Mouse (Mus musculus): ENCODE data around the gene Anp32b. TPM values are rescaled to one million over a fixed set of nuclear protein-coding genes. Genes with fewer than 3 reads are reported as not detected.

The Anp32b gene
- polyA plus RNA-seq, 1 experiment from 2014 or later: 301 TPM

DNA sequence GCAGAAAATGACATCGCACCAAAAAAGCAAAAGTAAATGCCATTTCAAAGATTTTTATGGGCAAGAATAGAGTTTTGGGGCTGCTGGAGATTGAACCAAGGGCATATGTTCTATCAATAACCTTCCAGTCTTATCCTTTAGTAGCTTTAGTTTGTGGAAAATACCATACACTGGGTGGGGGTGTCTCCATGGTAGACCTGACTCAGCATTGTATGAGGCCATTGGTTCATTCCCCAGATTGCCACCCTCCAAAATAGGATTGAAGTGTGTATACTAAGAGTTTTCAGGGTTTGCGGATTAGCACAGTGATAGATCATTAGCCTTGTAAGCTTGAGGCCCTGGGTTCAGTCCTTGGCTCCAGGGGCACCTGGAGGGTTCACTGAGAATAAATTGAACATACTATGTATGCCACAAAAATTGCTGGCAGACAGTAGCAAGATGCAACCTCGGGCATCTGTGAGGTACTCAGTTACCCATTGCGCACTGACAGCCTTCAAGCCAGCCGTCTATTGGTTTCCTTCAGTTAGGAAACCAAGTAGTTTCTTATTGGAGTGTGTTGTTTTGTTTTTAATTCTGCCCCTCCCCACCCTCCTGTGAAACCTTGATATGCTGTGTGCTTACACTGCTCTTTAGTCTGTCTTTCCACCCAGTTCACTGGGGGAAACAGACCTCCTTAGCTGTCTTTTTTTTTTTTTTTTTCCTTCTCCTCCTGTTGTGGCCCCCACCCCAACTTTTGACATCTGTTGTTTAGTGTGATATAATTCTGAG lies 3.6 kb downstream of the Anp32b start:
- H3K4me2 ChIP-seq: peak overlapping the region; percentile 87; the same call in 1 of the 2 replicates
- H3K4me3 ChIP-seq (replicated peaks): no peak overlapping the region

DNA sequence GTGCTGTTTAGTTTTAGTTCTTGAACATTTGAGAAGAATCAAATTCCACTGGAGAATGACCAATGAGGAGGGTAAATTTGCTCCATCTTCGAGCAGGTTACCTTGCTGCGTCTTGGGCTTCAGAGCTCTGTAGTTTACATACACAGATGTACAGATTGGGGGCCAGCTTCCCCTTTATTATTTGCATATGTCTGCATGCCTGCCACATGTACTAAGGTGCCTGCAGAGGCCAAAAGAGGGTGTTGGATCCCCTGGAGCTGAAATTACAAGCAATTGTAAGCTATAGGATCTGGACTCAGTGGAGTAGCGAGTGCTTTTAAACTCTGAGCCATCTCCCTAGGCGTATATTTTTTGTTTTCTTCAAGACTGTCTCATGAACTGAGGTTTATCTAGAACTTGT lies 6.1 kb downstream of the Anp32b start:
- no peak overlapping the region for H3K27ac ChIP-seq
- H3K36me3 ChIP-seq (replicated peaks): peaks cover 18% of the 10 kb centered on the region
- H3K4me2 ChIP-seq: no peak overlapping the region
- no peaks in the 10 kb centered on the region for H3K27me3 ChIP-seq
- H3K9me3 ChIP-seq: no peaks in the 10 kb centered on the region
- WGBS: 93% methylated on average over 4 of the region's 4 CpGs
- no peak for ATAC-seq (ENCODE audit: low FRiP score)
- no peak overlapping the region for H3K9ac ChIP-seq
- no peak overlapping the region for H3K4me3 ChIP-seq (replicated peaks)
- H3K4me1 ChIP-seq: peaks cover 31% of the 10 kb centered on the region

More for the DNA sequence above, 3.6 kb downstream of the Anp32b start:
- Histone ChIP-seq H3K36me3 (replicated peaks) (no peaks in the 10 kb centered on the region), H3K27me3 (no peaks in the 10 kb centered on the region), H3K9me3 (no peaks in the 10 kb centered on the region), H3K9ac (no peak overlapping the region), H3K4me1 (peaks cover 31% of the 10 kb centered on the region), H3K27ac (no peak overlapping the region)
- 77% methylated on average over 5 of the region's 5 CpGs for WGBS
- no peak for ATAC-seq (ENCODE audit: low FRiP score)

DNA sequence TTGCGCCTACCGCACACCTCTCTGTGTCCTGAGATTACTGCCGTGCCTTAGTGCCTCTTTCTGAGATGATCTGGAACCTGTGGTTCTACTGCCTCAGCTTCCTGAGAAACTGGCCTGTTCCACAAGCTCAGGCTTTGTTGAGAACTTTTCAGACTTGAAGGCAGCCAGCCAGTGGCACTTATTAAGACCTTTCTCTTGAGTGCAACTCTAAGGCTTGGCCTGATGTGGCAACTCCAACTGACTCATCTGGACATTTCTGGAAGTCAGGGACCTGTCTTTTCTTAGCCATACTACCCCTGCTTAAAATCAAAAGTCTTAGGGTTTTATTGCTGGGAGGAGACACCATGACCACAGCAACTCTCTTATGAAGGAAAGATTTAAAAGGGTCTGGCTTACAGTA lies 6.5 kb downstream of the Anp32b start:
- Histone ChIP-seq H3K4me3 (replicated peaks) (no peak overlapping the region), H3K4me2 (no peak overlapping the region), H3K9ac (no peak overlapping the region), H3K27ac (no peak overlapping the region), H3K9me3 (no peaks in the 10 kb centered on the region), H3K4me1 (peaks cover 31% of the 10 kb centered on the region), H3K36me3 (replicated peaks) (peaks cover 20% of the 10 kb centered on the region), H3K27me3 (no peaks in the 10 kb centered on the region)
- ATAC-seq (ENCODE audit: low FRiP score): no peak
- 99% methylated on average over 3 of the region's 3 CpGs for WGBS

DNA sequence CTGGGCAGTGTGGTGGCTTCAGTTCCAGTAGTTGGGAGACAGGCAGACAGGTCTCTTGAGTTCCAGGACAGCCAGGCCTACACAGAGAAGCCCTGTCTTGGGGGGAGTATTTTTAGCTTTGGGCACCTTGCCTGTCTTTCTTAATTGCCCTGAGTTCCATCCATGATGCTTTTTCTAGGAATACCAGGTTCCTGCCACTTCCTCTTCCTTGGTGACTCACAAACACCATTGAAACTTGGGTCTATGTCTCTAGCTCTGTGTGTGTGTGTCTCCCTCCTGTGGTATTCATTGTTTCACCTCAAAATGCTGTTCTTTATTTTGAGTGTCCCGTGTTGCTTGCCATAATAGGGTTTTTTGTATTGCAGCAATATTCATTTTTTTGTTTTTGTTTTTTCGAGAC lies 7.7 kb downstream of the Anp32b start:
- Histone ChIP-seq H3K27ac (no peak overlapping the region), H3K9me3 (no peaks in the 10 kb centered on the region), H3K36me3 (replicated peaks) (peaks cover 32% of the 10 kb centered on the region), H3K4me2 (no peak overlapping the region), H3K27me3 (no peaks in the 10 kb centered on the region), H3K4me1 (peaks cover 19% of the 10 kb centered on the region), H3K9ac (no peak overlapping the region), H3K4me3 (replicated peaks) (no peak overlapping the region)
- no peak for ATAC-seq (ENCODE audit: low FRiP score)
- WGBS: 94% methylated on average over 2 of the region's 2 CpGs

DNA sequence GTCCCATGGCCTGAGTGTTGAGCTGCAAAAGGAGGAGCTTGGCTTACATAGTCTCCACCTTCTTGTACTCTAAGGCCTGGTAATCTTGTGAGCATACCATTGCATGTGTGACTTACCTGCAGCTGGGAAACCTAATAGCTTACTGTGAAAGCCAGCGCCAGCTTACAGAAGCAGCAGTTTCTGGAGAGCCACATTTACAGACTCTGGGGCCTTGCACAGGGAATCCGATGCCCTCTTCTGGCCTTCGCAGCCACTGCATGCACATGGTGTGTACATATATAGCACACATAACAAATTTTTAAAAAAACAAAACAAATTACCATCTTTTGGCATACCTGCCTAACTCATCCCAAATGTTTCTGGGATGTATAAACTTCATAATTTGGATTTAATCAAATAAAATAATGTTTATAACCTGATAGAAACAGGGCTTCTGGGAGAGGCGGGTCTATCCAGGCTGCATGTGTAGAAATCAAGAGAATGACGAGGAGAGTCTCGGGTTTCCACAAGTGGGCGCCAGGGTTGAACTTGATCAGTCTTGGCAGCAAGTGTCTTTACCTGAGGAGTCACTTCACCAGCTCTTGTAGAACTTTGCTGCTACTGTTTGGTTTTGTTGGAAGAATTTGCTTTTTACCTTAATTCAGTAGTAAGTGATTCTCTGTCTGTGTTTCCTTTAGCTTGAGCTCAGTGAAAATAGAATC lies 12.6 kb downstream of the Anp32b start:
- no peak for ATAC-seq (ENCODE audit: low FRiP score)

DNA sequence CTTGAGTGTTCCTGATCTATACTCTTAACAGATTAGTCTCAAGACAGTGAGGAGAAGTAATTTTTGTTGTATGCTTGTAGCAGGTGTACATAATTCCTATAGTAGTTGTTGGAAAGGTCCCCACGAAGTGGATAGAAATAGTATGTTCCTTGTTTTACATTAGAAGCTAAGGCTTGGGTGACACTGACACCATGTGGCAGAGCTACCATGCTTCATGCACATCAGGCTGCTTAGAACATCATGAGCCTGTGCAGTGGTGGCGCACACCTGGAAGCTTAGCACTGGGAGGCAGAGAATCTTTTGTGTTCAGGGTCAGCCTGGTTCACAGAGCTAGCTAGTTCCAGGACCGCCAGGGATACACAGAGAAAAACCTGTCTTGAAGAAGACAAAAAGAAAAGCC lies 15.0 kb downstream of the Anp32b start:
- WGBS: 92% methylated on average over 3 of the region's 3 CpGs
- Histone ChIP-seq H3K36me3 (replicated peaks) (peaks cover 97% of the 10 kb centered on the region), H3K4me3 (replicated peaks) (no peak overlapping the region), H3K4me2 (no peak overlapping the region), H3K9ac (no peak overlapping the region), H3K27me3 (no peaks in the 10 kb centered on the region), H3K9me3 (no peaks in the 10 kb centered on the region), H3K4me1 (no peaks in the 10 kb centered on the region), H3K27ac (no peak overlapping the region)
- no peak for ATAC-seq (ENCODE audit: low FRiP score)

More for the DNA sequence above, 12.6 kb downstream of the Anp32b start:
- H3K9me3 ChIP-seq: no peaks in the 10 kb centered on the region
- H3K4me3 ChIP-seq (replicated peaks): no peak overlapping the region
- H3K4me2 ChIP-seq: no peak overlapping the region
- H3K27ac ChIP-seq: no peak overlapping the region
- no peaks in the 10 kb centered on the region for H3K4me1 ChIP-seq
- H3K9ac ChIP-seq: no peak overlapping the region
- peaks cover 80% of the 10 kb centered on the region for H3K36me3 ChIP-seq (replicated peaks)
- 84% methylated on average over 7 of the region's 7 CpGs for WGBS
- H3K27me3 ChIP-seq: no peaks in the 10 kb centered on the region

DNA sequence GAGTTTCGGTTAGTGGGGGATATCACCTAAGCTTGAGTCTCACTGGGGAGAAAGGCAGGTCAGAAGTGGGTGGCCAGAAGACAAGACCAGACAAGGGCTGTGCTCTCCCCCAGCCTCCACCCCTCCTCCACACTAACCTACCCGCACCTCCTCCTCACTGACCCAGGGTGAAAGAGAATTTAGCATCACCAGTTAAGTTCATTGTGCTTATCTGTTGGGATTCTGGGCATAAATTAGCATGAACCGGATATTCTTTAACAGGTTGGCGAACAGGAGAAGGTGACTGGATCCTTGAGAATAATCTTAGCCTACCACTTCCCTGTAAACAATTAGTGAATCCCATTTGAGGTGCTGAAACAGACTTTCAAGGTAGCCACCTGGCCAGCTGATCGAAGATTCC lies 24.4 kb downstream of the Anp32b start:
- no peak overlapping the region for H3K9ac ChIP-seq
- 94% methylated on average over 5 of the region's 5 CpGs for WGBS
- H3K4me1 ChIP-seq: no peaks in the 10 kb centered on the region
- H3K4me2 ChIP-seq: no peak overlapping the region
- no peaks in the 10 kb centered on the region for H3K27me3 ChIP-seq
- no peak overlapping the region for H3K4me3 ChIP-seq (replicated peaks)
- peaks cover 69% of the 10 kb centered on the region for H3K36me3 ChIP-seq (replicated peaks)
- no peak for ATAC-seq (ENCODE audit: low FRiP score)
- no peaks in the 10 kb centered on the region for H3K9me3 ChIP-seq
- no peak overlapping the region for H3K27ac ChIP-seq

DNA sequence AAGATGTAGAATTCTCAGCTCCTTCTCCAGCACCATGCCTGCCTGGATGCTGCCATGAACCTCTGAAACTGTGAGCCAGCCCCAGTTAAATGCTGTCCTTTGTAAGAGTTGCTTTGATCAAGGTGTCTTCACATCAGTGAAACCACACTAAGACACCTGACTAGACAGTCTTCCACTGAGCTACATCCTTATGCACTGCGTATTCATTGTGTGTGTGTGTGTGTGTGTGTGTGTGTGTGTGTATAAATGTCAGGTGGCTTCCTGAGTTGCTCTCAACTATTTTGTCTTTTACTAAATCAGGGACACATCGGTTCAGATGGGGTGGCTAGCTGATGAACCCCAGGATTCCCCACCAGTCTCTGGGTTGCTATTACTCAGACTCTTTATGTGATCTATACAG lies 28.4 kb downstream of the Anp32b start:
- no peaks in the 10 kb centered on the region for H3K27me3 ChIP-seq
- WGBS: 96% methylated on average over 2 of the region's 2 CpGs
- H3K4me2 ChIP-seq: no peak overlapping the region
- peaks cover 34% of the 10 kb centered on the region for H3K36me3 ChIP-seq (replicated peaks)
- no peak overlapping the region for H3K4me3 ChIP-seq (replicated peaks)
- no peak overlapping the region for H3K27ac ChIP-seq
- no peaks in the 10 kb centered on the region for H3K9me3 ChIP-seq
- H3K9ac ChIP-seq: no peak overlapping the region
- H3K4me1 ChIP-seq: no peaks in the 10 kb centered on the region
- ATAC-seq (ENCODE audit: low FRiP score): no peak

DNA sequence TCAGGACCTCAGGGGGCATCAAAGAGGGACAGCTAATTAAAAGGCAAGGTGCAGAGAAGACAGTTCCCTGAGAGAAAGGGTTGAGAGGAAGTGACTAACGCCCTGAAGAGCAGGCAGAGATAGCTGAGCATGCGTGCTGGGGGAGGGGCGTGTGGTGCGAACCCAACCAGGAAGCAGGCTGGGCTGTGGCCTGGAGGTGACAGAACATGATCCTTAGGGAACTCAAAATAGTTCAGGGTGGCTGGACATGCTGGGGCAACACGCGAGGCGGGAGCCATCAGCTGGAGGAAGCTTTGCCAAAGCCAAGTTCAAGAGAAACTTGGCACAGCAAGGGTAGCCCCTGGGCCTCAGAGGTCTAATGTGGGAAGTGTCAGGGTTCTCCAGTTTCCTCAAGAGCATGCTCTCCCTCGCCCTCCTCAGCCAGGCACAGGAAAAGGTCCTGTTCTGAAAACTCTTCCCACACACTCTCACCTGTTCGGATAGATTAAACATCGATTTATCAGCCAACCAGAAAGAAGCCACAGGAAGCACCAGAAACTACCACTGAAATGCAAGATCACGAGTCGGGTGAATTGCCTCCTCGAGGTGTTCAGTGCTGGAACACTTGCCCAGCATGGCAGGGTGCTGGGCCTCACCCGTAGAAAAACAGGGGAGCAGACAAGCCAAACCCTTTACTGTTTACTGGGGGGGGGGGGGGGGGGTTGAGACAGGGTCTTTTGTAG lies 35.2 kb downstream of the Anp32b start:
- Histone ChIP-seq H3K4me1 (peaks cover 7% of the 10 kb centered on the region), H3K36me3 (replicated peaks) (no peaks in the 10 kb centered on the region), H3K4me2 (no peak overlapping the region), H3K4me3 (replicated peaks) (no peak overlapping the region), H3K9ac (no peak overlapping the region), H3K27me3 (no peaks in the 10 kb centered on the region), H3K9me3 (no peaks in the 10 kb centered on the region), H3K27ac (no peak overlapping the region)
- ATAC-seq (ENCODE audit: low FRiP score): no peak
- 64% methylated on average over 14 of the region's 14 CpGs for WGBS

DNA sequence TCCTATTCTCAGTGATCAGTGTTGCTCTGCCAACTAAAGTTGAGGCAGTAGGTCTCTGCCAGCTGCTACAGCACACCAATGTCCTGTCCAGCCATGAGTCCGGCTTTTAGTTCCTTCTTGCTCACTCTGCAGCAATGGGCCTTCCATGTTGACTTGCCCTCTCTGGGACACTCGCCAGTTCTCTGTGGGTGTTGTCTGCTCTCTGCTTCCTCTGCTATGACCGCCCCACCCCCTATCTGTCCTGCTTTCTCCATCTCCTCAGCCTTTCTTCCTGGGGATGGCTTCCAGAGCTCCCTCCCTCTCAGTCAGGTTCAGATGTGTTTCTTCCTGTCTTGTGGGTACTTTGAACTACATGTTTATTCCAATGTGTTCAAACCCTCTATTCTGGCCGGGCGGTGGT lies 36.6 kb downstream of the Anp32b start:
- Histone ChIP-seq H3K4me3 (replicated peaks) (no peak overlapping the region), H3K4me1 (peaks cover 7% of the 10 kb centered on the region), H3K9ac (no peak overlapping the region)

DNA sequence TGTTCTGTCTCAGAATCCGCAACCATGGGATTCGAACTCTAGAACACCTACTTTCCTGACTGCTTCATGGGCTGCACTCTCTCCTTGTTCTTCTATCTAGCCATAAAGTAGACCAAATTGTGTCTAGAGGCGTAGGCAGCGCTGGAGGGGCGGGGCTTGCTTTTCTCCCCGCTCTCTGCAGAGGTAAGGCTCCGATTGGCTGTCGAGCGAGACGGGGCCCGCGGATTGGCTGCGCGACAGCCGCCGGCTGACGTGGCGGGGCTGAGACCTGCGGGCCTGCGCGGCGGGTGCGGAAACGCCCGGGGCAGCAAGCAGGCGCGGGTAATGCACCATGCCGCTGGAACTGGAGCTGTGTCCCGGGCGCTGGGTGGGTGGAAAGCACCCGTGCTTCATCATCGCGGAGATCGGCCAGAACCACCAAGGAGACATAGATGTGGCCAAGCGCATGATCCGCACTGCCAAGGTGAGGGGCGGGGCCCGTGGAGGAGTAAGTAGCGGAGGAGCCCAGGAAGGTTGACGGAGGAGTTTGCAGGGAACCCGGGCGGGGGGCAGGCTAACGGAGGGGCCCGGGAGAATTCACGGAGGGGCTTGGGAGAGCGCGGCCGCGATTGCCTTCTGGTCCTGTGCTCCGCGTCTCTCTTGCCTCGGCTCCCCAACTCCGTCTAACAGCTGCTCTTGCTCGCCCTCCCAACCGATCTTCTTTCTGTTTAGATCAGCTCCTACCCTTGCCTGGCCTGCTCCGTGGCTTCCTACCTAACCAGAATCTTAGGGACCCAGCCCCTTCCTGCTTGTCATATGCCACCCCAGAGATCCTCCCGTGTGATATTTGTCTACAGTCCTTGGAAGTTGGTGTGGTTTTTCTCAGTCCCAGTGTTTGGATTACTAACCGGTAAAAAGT lies 38.6 kb downstream of the Anp32b start, which contains the start of gene Nans:
Nans (plus strand) TSS at position 221 of the 898 bp plus-strand sequence.
- Histone ChIP-seq H3K27me3 (no peaks in the 10 kb centered on the region), H3K4me3 (replicated peaks) (peak within 1 kb of the TSS; percentile 80), H3K36me3 (replicated peaks) (peaks cover 16% of the 10 kb centered on the region), H3K4me1 (peaks cover 7% of the 10 kb centered on the region), H3K9me3 (no peaks in the 10 kb centered on the region), H3K27ac (peak within 1 kb of the TSS; percentile 73), H3K4me2 (peak within 1 kb of the TSS; percentile 75), H3K9ac (peak within 1 kb of the TSS; percentile 72)
- peak; percentile 100 for ATAC-seq (ENCODE audit: low FRiP score)
- WGBS: under 1% methylated on average over 56 of the region's 58 CpGs

More for the DNA sequence above, 36.6 kb downstream of the Anp32b start:
- Histone ChIP-seq H3K4me2 (no peak overlapping the region), H3K27ac (no peak overlapping the region), H3K36me3 (replicated peaks) (no peaks in the 10 kb centered on the region), H3K9me3 (no peaks in the 10 kb centered on the region), H3K27me3 (no peaks in the 10 kb centered on the region)
- 89% methylated on average over 5 of the region's 5 CpGs for WGBS
- ATAC-seq (ENCODE audit: low FRiP score): no peak
